Comparison of ENCODE assay signal across 23 mouse cellular contexts in genomic region chr1:163159911-163160310, GRCm38 (mm10).
DNase-seq lines count a peak whose midpoint lies in the region; ATAC-seq and TF ChIP-seq lines count a peak whose summit lies in the region.
"Had no signal": no experiment of that assay in that cellular context is flagged by ENCODE, and none has a peak within 500 bp of the region (broad histone marks: within the 10 kb centered on the region; RNA-seq: fewer than 3 reads in every experiment).

No protein-coding gene starts in this region.

- WGBS in kidney, adult 2 months, result 34% methylated on average over 3 of the region's 3 CpGs
- WGBS in embryonic facial prominence, embryonic 14.5 days, result 28% methylated on average over 3 of the region's 3 CpGs

- peak; percentile 37; the same call in 1 of the 2 replicates for ATAC-seq in embryonic facial prominence, embryonic 14.5 days (ENCODE audit: low read depth)
- ATAC-seq: forebrain, embryonic 15.5 days had no signal

- H3K9me3 ChIP-seq in embryonic facial prominence, embryonic 14.5 days (ENCODE audit: control insufficient read depth, low read length), result no peaks in the 10 kb centered on the region
- H3K9me3 ChIP-seq: forebrain, embryonic 15.5 days; heart, embryonic 10.5 days; hindbrain, embryonic 12.5 days; limb, embryonic 13.5 days; lung, embryonic 15.5 days; neural tube, embryonic 12.5 days; stomach, embryonic 15.5 days had no signal

- no peak for TF ChIP-seq CTCF in kidney, adult 2 months (conservative IDR thresholded peaks at IDR 0.05; ENCODE audit: insufficient read depth, insufficient read length, low read depth, low read length)

- H3K9ac ChIP-seq in embryonic facial prominence, embryonic 14.5 days (ENCODE audit: low read depth, low read length), result no peak overlapping the region
- H3K9ac ChIP-seq: forebrain, embryonic 15.5 days; hindbrain, embryonic 12.5 days; limb, embryonic 13.5 days; liver, embryonic 14.5 days; lung, embryonic 15.5 days; neural tube, embryonic 12.5 days; stomach, embryonic 15.5 days had no signal

- no peak overlapping the region for H3K27ac ChIP-seq in kidney, adult 2 months (ENCODE audit: insufficient read depth, low read depth, low read length)
- 0 out of 2 replicates have a peak overlapping the region, but pooled peaks have one; percentile 16 for H3K27ac ChIP-seq in embryonic facial prominence, embryonic 14.5 days (replicated peaks; ENCODE audit: low read depth, low read length)
- H3K27ac ChIP-seq: forebrain, embryonic 15.5 days; heart, embryonic 10.5 days; hindbrain, embryonic 12.5 days; limb, embryonic 13.5 days; liver, embryonic 14.5 days; lung, embryonic 15.5 days; macrophage; neural tube, embryonic 12.5 days; stomach, embryonic 15.5 days had no signal

- no peaks in the 10 kb centered on the region for H3K27me3 ChIP-seq in kidney, adult 2 months (replicated peaks; ENCODE audit: control insufficient read depth, insufficient read depth, low read length)
- H3K27me3 ChIP-seq in embryonic facial prominence, embryonic 14.5 days (replicated peaks; ENCODE audit: control insufficient read depth, insufficient read depth, low read length), result no peaks in the 10 kb centered on the region
- H3K27me3 ChIP-seq: CH12.LX; forebrain, embryonic 15.5 days; hindbrain, embryonic 12.5 days; limb, embryonic 13.5 days; lung, embryonic 15.5 days; neural tube, embryonic 12.5 days; stomach, embryonic 15.5 days had no signal

- no peaks in the 10 kb centered on the region for H3K36me3 ChIP-seq in kidney, adult 2 months (ENCODE audit: control insufficient read depth, insufficient read depth, low read length)
- H3K36me3 ChIP-seq in embryonic facial prominence, embryonic 14.5 days (ENCODE audit: control insufficient read depth, insufficient read depth, low read length), result no peaks in the 10 kb centered on the region
- H3K36me3 ChIP-seq: forebrain, embryonic 15.5 days; heart, embryonic 10.5 days; hindbrain, embryonic 12.5 days; limb, embryonic 13.5 days; lung, embryonic 15.5 days; neural tube, embryonic 12.5 days; stomach, embryonic 15.5 days had no signal

- no peak overlapping the region for H3K4me3 ChIP-seq in kidney, adult 2 months (ENCODE audit: insufficient read depth, low read depth, low read length)
- H3K4me3 ChIP-seq in embryonic facial prominence, embryonic 14.5 days (ENCODE audit: low read depth, low read length), result no peak overlapping the region
- H3K4me3 ChIP-seq: erythroblast, embryonic 14.5 days; forebrain, embryonic 15.5 days; heart, embryonic 10.5 days; hindbrain, embryonic 12.5 days; limb, embryonic 13.5 days; lung, embryonic 15.5 days; neural tube, embryonic 12.5 days; stomach, embryonic 15.5 days had no signal

- H3K4me2 ChIP-seq in embryonic facial prominence, embryonic 14.5 days (ENCODE audit: low read depth, low read length), result no peak overlapping the region
- H3K4me2 ChIP-seq: forebrain, embryonic 15.5 days; hindbrain, embryonic 12.5 days; limb, embryonic 13.5 days; lung, embryonic 15.5 days; midbrain, embryonic 11.5 days; neural tube, embryonic 12.5 days; stomach, embryonic 15.5 days had no signal

- no peaks in the 10 kb centered on the region for H3K4me1 ChIP-seq in kidney, adult 2 months (ENCODE audit: control insufficient read depth, insufficient read depth, low read length)
- peaks cover 8% of the 10 kb centered on the region for H3K4me1 ChIP-seq in embryonic facial prominence, embryonic 14.5 days (ENCODE audit: control insufficient read depth, insufficient read depth, low read length)
- H3K4me1 ChIP-seq: forebrain, embryonic 15.5 days; hindbrain, embryonic 12.5 days; lung, embryonic 15.5 days; neural tube, embryonic 12.5 days had no signal

- no peak for TF ChIP-seq POLR2A in kidney, adult 2 months (IDR thresholded peaks at IDR 0.05; ENCODE audit: low read depth, low read length)

- peak; percentile 17 for DNase-seq in kidney, adult 2 months
- DNase-seq in kidney, adult 18-20 months, result no peak
- DNase-seq in embryo, embryonic 10 days (ENCODE audit: low spot score), result peak; percentile 67
- DNase-seq in embryonic facial prominence, embryonic 14.5 days (ENCODE audit: low spot score), result peak; percentile 70
- peak; percentile 30 for DNase-seq in kidney, postnatal 14 days
- DNase-seq in lung, postnatal 25 days (ENCODE audit: low spot score), result no peak
- DNase-seq in thymus, adult 18-20 months, result no peak
- DNase-seq in spleen, postnatal 4 days (ENCODE audit: low spot score in 2 of 2), result no peak
- DNase-seq: cerebellum, adult 8-10 months; gastrocnemius, postnatal 36 days; right cerebral cortex, adult 18-20 months had no signal

Comparison
In these comparisons a context has a peak if more than half of its experiments do, and no peak if none do; other contexts are left out.
1. DNase-seq: peak in kidney, adult 2 months (single experiment), embryo, embryonic 10 days (single experiment), embryonic facial prominence, embryonic 14.5 days (single experiment) and kidney, postnatal 14 days (single experiment); none in kidney, adult 18-20 months (single experiment), lung, postnatal 25 days (single experiment), thymus, adult 18-20 months (0 of 2) and spleen, postnatal 4 days (0 of 2).